Mouse (Mus musculus) testis, postnatal 14 days (tissue): ENCODE measurements around the gene Crb2.

Source experiments
- DNase-seq: peaks from one replicate; pipeline ENCODE4 v3.0.0; 2021; ENCODE audit warnings: low spot score

Gene Crb2

GRCm38 (mm10) chr2:37802610-37803212 lies 26.7 kb downstream of the Crb2 start:
- peak; percentile 35 for DNase-seq

- DNase-seq: no peak
These were observed 35.6 kb downstream of the Crb2 start for GRCm38 (mm10) chr2:37811682-37812081.

- DNase-seq: no peak
These were observed 36.4 kb downstream of the Crb2 start for GRCm38 (mm10) chr2:37812401-37812800.

- DNase-seq: no peak
These were observed 38.8 kb downstream of the Crb2 start for GRCm38 (mm10) chr2:37814820-37815361.

- DNase-seq: peak; percentile 40
These were observed 39.6 kb downstream of the Crb2 start for GRCm38 (mm10) chr2:37815676-37816075.

GRCm38 (mm10) chr2:37818761-37819525 lies 42.9 kb downstream of the Crb2 start:
- no peak for DNase-seq

GRCm38 (mm10) chr2:37819526-37820152 lies 43.6 kb downstream of the Crb2 start:
- DNase-seq: no peak

GRCm38 (mm10) chr2:37822122-37822521 lies 46.1 kb downstream of the Crb2 start:
- DNase-seq: no peak

GRCm38 (mm10) chr2:37823826-37824225 lies 47.8 kb downstream of the Crb2 start:
- DNase-seq: no peak

- no peak for DNase-seq
These were observed 53.8 kb downstream of the Crb2 start for GRCm38 (mm10) chr2:37829758-37830275.

- no peak for DNase-seq
These were observed 56.2 kb downstream of the Crb2 start for GRCm38 (mm10) chr2:37832253-37832652.

GRCm38 (mm10) chr2:37836926-37837325 lies 60.9 kb downstream of the Crb2 start:
- DNase-seq: no peak

- DNase-seq: no peak
These were observed 61.5 kb downstream of the Crb2 start for GRCm38 (mm10) chr2:37837542-37837941.

GRCm38 (mm10) chr2:37838202-37838984 lies 62.3 kb downstream of the Crb2 start:
- no peak for DNase-seq

GRCm38 (mm10) chr2:37839922-37840321 lies 63.9 kb downstream of the Crb2 start:
- no peak for DNase-seq

- DNase-seq: no peak
These were observed 66.1 kb downstream of the Crb2 start for GRCm38 (mm10) chr2:37842151-37842569.

- no peak for DNase-seq
These were observed 66.7 kb downstream of the Crb2 start for GRCm38 (mm10) chr2:37842719-37843118.
